Mouse (Mus musculus) intestine, embryonic 15.5 days (tissue): ENCODE results near the gene Nudt9. TPM values are rescaled to one million over a fixed set of nuclear protein-coding genes. Genes with fewer than 3 reads are reported as not detected.
A peak's percentile ranks its signal among the peaks of the same experiment; 100 is the strongest.

Experiments used
- ATAC-seq: fragments of 200-750 bp; cut with Nextera tagmentation; 2 replicates; pipeline ENCODE4 v1.8.0; 2017; ENCODE audit warnings: moderate TSS enrichment, moderate library complexity
- H3K27ac ChIP-seq: fragments of 300-500 bp; sonication (generic); 2 replicates; pipeline ENCODE4 v1.5.1; 2015; ENCODE audit warnings: mild to moderate bottlenecking, inconsistent platforms
- H3K27me3 ChIP-seq: fragments of 300-500 bp; sonication (generic); replicated peaks from 2 replicates; pipeline ENCODE4 v1.6.1; 2015; ENCODE audit warnings: inconsistent platforms
- H3K36me3 ChIP-seq: fragments of 300-500 bp; sonication (generic); 2 replicates; pipeline ENCODE4 v1.6.1; 2015; ENCODE audit warnings: inconsistent platforms
- H3K4me1 ChIP-seq: fragments of 300-500 bp; sonication (generic); replicated peaks from 2 replicates; pipeline ENCODE4 v1.6.1; 2015; ENCODE audit warnings: inconsistent platforms
- H3K4me2 ChIP-seq: fragments of 300-500 bp; sonication (generic); replicated peaks from 2 replicates; pipeline ENCODE4 v1.6.1; 2015; ENCODE audit warnings: mild to moderate bottlenecking, inconsistent platforms
- H3K4me3 ChIP-seq: fragments of 300-500 bp; sonication (generic); replicated peaks from 2 replicates; pipeline ENCODE4 v1.5.1; 2015; ENCODE audit warnings: inconsistent platforms
- H3K9ac ChIP-seq: fragments of 300-500 bp; sonication (generic); 2 replicates; pipeline ENCODE4 v1.6.1; 2015; ENCODE audit warnings: inconsistent platforms
- H3K9me3 ChIP-seq: fragments of 300-500 bp; sonication (generic); 2 replicates; pipeline ENCODE4 v1.6.1; 2016; ENCODE audit warnings: inconsistent platforms
- WGBS: fragments of 180-500 bp; shearing (Covaris S2); methylation state at CpG from one replicate; pipeline ENCODE4 v1.1.7; 2015; 5-methylcytosine and 5-hydroxymethylcytosine counted together
- polyA plus RNA-seq: library from polyadenylated mRNA; unstranded; fragments of >200 nt; fragmentation: Nextera tagmentation; extraction: Ambion mirVana; gene quantifications from 2 replicates; pipeline ENCODE4 v1.2.1, GENCODE M21; 2015

The Nudt9 gene
- polyA plus RNA-seq, 1 experiment from 2014 or later = 63.6 TPM

- Histone ChIP-seq H3K4me1 (peaks cover 10% of the 10 kb centered on the region; the same call in 1 of the 2 replicates), H3K4me3 (no peak overlapping the region), H3K36me3 (no peaks in the 10 kb centered on the region), H3K9ac (no peak overlapping the region), H3K9me3 (no peaks in the 10 kb centered on the region), H3K27ac (peak overlapping the region; percentile 79), H3K4me2 (0 out of 2 replicates have a peak overlapping the region, but pooled peaks have one; percentile 18), H3K27me3 (no peaks in the 10 kb centered on the region)
- ATAC-seq = peak; percentile 79
- 41% methylated on average over 16 of the region's 16 CpGs for WGBS
These were observed 50.2 kb downstream of the Nudt9 start for GRCm38 (mm10) chr5:104096078-104096938.

GRCm38 (mm10) chr5:104101678-104102531, 55.8 kb downstream of the Nudt9 start:
- 48% methylated on average over 10 of the region's 10 CpGs for WGBS
- no peak for ATAC-seq
- no peak overlapping the region for H3K4me2 ChIP-seq
- no peaks in the 10 kb centered on the region for H3K9me3 ChIP-seq
- no peak overlapping the region for H3K9ac ChIP-seq
- H3K36me3 ChIP-seq = no peaks in the 10 kb centered on the region
- no peaks in the 10 kb centered on the region for H3K27me3 ChIP-seq
- H3K4me1 ChIP-seq = peaks cover 6% of the 10 kb centered on the region
- no peak overlapping the region for H3K4me3 ChIP-seq
- H3K27ac ChIP-seq = no peak overlapping the region

- no peaks in the 10 kb centered on the region for H3K36me3 ChIP-seq
- H3K27ac ChIP-seq = 0 out of 2 replicates have a peak overlapping the region, but pooled peaks have one; percentile 27
- peaks cover 7% of the 10 kb centered on the region for H3K4me1 ChIP-seq
- WGBS = 45% methylated on average over 4 of the region's 4 CpGs
- peak; percentile 81 for ATAC-seq
- H3K4me3 ChIP-seq = no peak overlapping the region
- H3K4me2 ChIP-seq = no peak overlapping the region
- no peak overlapping the region for H3K9ac ChIP-seq
- no peaks in the 10 kb centered on the region for H3K9me3 ChIP-seq
- no peaks in the 10 kb centered on the region for H3K27me3 ChIP-seq
These were observed 57.1 kb downstream of the Nudt9 start for GRCm38 (mm10) chr5:104103171-104103570.

GRCm38 (mm10) chr5:104104111-104104510, 58.0 kb downstream of the Nudt9 start:
- H3K27ac ChIP-seq = no peak overlapping the region
- H3K4me3 ChIP-seq = no peak overlapping the region
- no peak overlapping the region for H3K4me2 ChIP-seq
- H3K27me3 ChIP-seq = no peaks in the 10 kb centered on the region
- no peaks in the 10 kb centered on the region for H3K9me3 ChIP-seq
- peaks cover 14% of the 10 kb centered on the region for H3K4me1 ChIP-seq
- WGBS = 70% methylated on average over 2 of the region's 2 CpGs
- no peak for ATAC-seq
- no peaks in the 10 kb centered on the region for H3K36me3 ChIP-seq
- no peak overlapping the region for H3K9ac ChIP-seq

GRCm38 (mm10) chr5:104108127-104108875, 62.2 kb downstream of the Nudt9 start:
- no peaks in the 10 kb centered on the region for H3K27me3 ChIP-seq
- peaks cover 14% of the 10 kb centered on the region; the same call in 1 of the 2 replicates for H3K4me1 ChIP-seq
- H3K4me2 ChIP-seq = peak overlapping the region; percentile 45
- 50% methylated on average over 11 of the region's 11 CpGs for WGBS
- H3K4me3 ChIP-seq = no peak overlapping the region
- no peak for ATAC-seq
- H3K9me3 ChIP-seq = no peaks in the 10 kb centered on the region
- no peak overlapping the region for H3K9ac ChIP-seq
- H3K36me3 ChIP-seq = no peaks in the 10 kb centered on the region
- peak overlapping the region; percentile 70 for H3K27ac ChIP-seq

GRCm38 (mm10) chr5:104108879-104109369, 62.8 kb downstream of the Nudt9 start:
- peak overlapping the region; percentile 70 for H3K27ac ChIP-seq
- H3K4me1 ChIP-seq = peaks cover 18% of the 10 kb centered on the region; the same call in 1 of the 2 replicates
- no peaks in the 10 kb centered on the region for H3K27me3 ChIP-seq
- H3K9ac ChIP-seq = no peak overlapping the region
- H3K4me2 ChIP-seq = peak overlapping the region; percentile 45
- no peaks in the 10 kb centered on the region for H3K36me3 ChIP-seq
- 24% methylated on average over 18 of the region's 18 CpGs for WGBS
- H3K9me3 ChIP-seq = no peaks in the 10 kb centered on the region
- H3K4me3 ChIP-seq = no peak overlapping the region
- peak; percentile 25; the same call in 1 of the 2 replicates for ATAC-seq

- H3K9me3 ChIP-seq = no peaks in the 10 kb centered on the region
- peaks cover 20% of the 10 kb centered on the region; the same call in 1 of the 2 replicates for H3K4me1 ChIP-seq
- no peaks in the 10 kb centered on the region for H3K36me3 ChIP-seq
- no peaks in the 10 kb centered on the region for H3K27me3 ChIP-seq
- no peak overlapping the region for H3K4me3 ChIP-seq
- no peak for ATAC-seq
- WGBS = 37% methylated on average over 3 of the region's 3 CpGs
- H3K4me2 ChIP-seq = peak overlapping the region; percentile 45
- H3K27ac ChIP-seq = peak overlapping the region; percentile 6; the same call in 1 of the 2 replicates
- no peak overlapping the region for H3K9ac ChIP-seq
These were observed 63.4 kb downstream of the Nudt9 start for GRCm38 (mm10) chr5:104109516-104109915.

- 47% methylated on average over 9 of the region's 9 CpGs for WGBS
- Histone ChIP-seq H3K36me3 (no peaks in the 10 kb centered on the region), H3K4me1 (peaks cover 25% of the 10 kb centered on the region), H3K27me3 (no peaks in the 10 kb centered on the region), H3K27ac (peak overlapping the region; percentile 67), H3K4me3 (no peak overlapping the region), H3K9me3 (no peaks in the 10 kb centered on the region), H3K9ac (no peak overlapping the region), H3K4me2 (peak overlapping the region; percentile 50)
- no peak for ATAC-seq
These were observed 64.2 kb downstream of the Nudt9 start for GRCm38 (mm10) chr5:104110171-104110920.

- Histone ChIP-seq H3K9me3 (no peaks in the 10 kb centered on the region), H3K4me1 (peaks cover 25% of the 10 kb centered on the region), H3K36me3 (no peaks in the 10 kb centered on the region), H3K4me3 (peak overlapping the region; percentile 38), H3K9ac (peak overlapping the region; percentile 44), H3K4me2 (peak overlapping the region; percentile 50), H3K27ac (peak overlapping the region; percentile 57), H3K27me3 (no peaks in the 10 kb centered on the region)
- 11% methylated on average over 9 of the region's 9 CpGs for WGBS
- peak; percentile 19; the same call in 1 of the 2 replicates for ATAC-seq
These were observed 65.9 kb downstream of the Nudt9 start for GRCm38 (mm10) chr5:104112016-104112415.

- no peak for ATAC-seq
- H3K36me3 ChIP-seq = no peaks in the 10 kb centered on the region
- peak overlapping the region; percentile 57 for H3K27ac ChIP-seq
- H3K4me3 ChIP-seq = peak overlapping the region; percentile 38
- no peaks in the 10 kb centered on the region for H3K9me3 ChIP-seq
- peaks cover 25% of the 10 kb centered on the region for H3K4me1 ChIP-seq
- H3K27me3 ChIP-seq = no peaks in the 10 kb centered on the region
- H3K4me2 ChIP-seq = peak overlapping the region; percentile 50
- 19% methylated on average over 5 of the region's 5 CpGs for WGBS
- peak overlapping the region; percentile 44 for H3K9ac ChIP-seq
These were observed 66.4 kb downstream of the Nudt9 start for GRCm38 (mm10) chr5:104112511-104112910.
